Mouse (Mus musculus): ENCODE measurements around the gene Rpl34. TPM values are rescaled to one million over a fixed set of nuclear protein-coding genes. Genes with fewer than 3 reads are reported as not detected.

Rpl34 gene
- polyA plus RNA-seq, 1 experiment from 2014 or later: 825 TPM

GRCm38 (mm10) chr3:130718871-130719270, 11.3 kb downstream of the Rpl34 start:
- Histone ChIP-seq H3K27ac (replicated peaks) (no peak overlapping the region), H3K27me3 (ENCODE audit: control insufficient read depth, insufficient read depth, low read length) (no peaks in the 10 kb centered on the region), H3K9me3 (ENCODE audit: control insufficient read depth, low read length) (no peaks in the 10 kb centered on the region), H3K4me2 (replicated peaks; ENCODE audit: low read depth) (no peak overlapping the region), H3K4me1 (replicated peaks; ENCODE audit: control insufficient read depth, insufficient read depth) (no peaks in the 10 kb centered on the region), H3K4me3 (ENCODE audit: low read depth, low read length) (no peak overlapping the region), H3K9ac (ENCODE audit: low read length) (no peak overlapping the region), H3K36me3 (ENCODE audit: control insufficient read depth, insufficient read depth, low read length) (no peaks in the 10 kb centered on the region)
- no peak for TF ChIP-seq CTCF (IDR thresholded peaks at IDR 0.05; ENCODE audit: low read depth)
- no peak for TF ChIP-seq EP300 (optimal IDR thresholded peaks at IDR 0.05)
- peak; percentile 39 for DNase-seq (ENCODE audit: low spot score)
- 64% methylated on average over 4 of the region's 4 CpGs for WGBS
- ATAC-seq (ENCODE audit: low FRiP score, low TSS enrichment): peak; percentile 76

- WGBS: 88% methylated on average over 7 of the region's 7 CpGs
- Histone ChIP-seq H3K27ac (replicated peaks) (no peak overlapping the region), H3K27me3 (ENCODE audit: control insufficient read depth, insufficient read depth, low read length) (no peaks in the 10 kb centered on the region), H3K9me3 (ENCODE audit: control insufficient read depth, low read length) (no peaks in the 10 kb centered on the region), H3K9ac (ENCODE audit: low read length) (no peak overlapping the region), H3K36me3 (ENCODE audit: control insufficient read depth, insufficient read depth, low read length) (no peaks in the 10 kb centered on the region), H3K4me3 (ENCODE audit: low read depth, low read length) (no peak overlapping the region), H3K4me1 (replicated peaks; ENCODE audit: control insufficient read depth, insufficient read depth) (no peaks in the 10 kb centered on the region), H3K4me2 (replicated peaks; ENCODE audit: low read depth) (no peak overlapping the region)
- TF ChIP-seq CTCF (IDR thresholded peaks at IDR 0.05; ENCODE audit: low read depth) (no peak), EP300 (optimal IDR thresholded peaks at IDR 0.05) (no peak)
- ATAC-seq (ENCODE audit: low FRiP score, low TSS enrichment): no peak
- no peak for DNase-seq (ENCODE audit: low spot score)
Observed at GRCm38 (mm10) chr3:130716555-130716954, 13.6 kb downstream of the Rpl34 start.

- 0 out of 2 replicates have a peak overlapping the region, but pooled peaks have one; percentile 41 for H3K9ac ChIP-seq (ENCODE audit: low read length)
- DNase-seq (ENCODE audit: low spot score): peak; percentile 66
- no peaks in the 10 kb centered on the region for H3K4me1 ChIP-seq (replicated peaks; ENCODE audit: control insufficient read depth, insufficient read depth)
- H3K27ac ChIP-seq (replicated peaks): no peak overlapping the region
- H3K4me3 ChIP-seq (ENCODE audit: low read depth, low read length): peak overlapping the region; percentile 39
- TF ChIP-seq EP300 (optimal IDR thresholded peaks at IDR 0.05) (no peak), CTCF (IDR thresholded peaks at IDR 0.05; ENCODE audit: low read depth) (peak; percentile 86)
- no peaks in the 10 kb centered on the region for H3K36me3 ChIP-seq (ENCODE audit: control insufficient read depth, insufficient read depth, low read length)
- H3K27me3 ChIP-seq (ENCODE audit: control insufficient read depth, insufficient read depth, low read length): no peaks in the 10 kb centered on the region
- WGBS: 14% methylated on average over 22 of the region's 22 CpGs
- ATAC-seq (ENCODE audit: low FRiP score, low TSS enrichment): no peak
- no peaks in the 10 kb centered on the region for H3K9me3 ChIP-seq (ENCODE audit: control insufficient read depth, low read length)
- H3K4me2 ChIP-seq (replicated peaks; ENCODE audit: low read depth): peak overlapping the region; percentile 61
Observed at GRCm38 (mm10) chr3:130714775-130715568, 15.2 kb downstream of the Rpl34 start.

GRCm38 (mm10) chr3:130712891-130713290, 17.3 kb downstream of the Rpl34 start:
- no peak for TF ChIP-seq CTCF (IDR thresholded peaks at IDR 0.05; ENCODE audit: low read depth)
- no peak for TF ChIP-seq EP300 (optimal IDR thresholded peaks at IDR 0.05)
- no peak for ATAC-seq (ENCODE audit: low FRiP score, low TSS enrichment)
- Histone ChIP-seq H3K27ac (replicated peaks) (no peak overlapping the region), H3K4me3 (ENCODE audit: low read depth, low read length) (no peak overlapping the region), H3K4me1 (replicated peaks; ENCODE audit: control insufficient read depth, insufficient read depth) (no peaks in the 10 kb centered on the region; the same call in 1 of the 2 replicates), H3K9me3 (ENCODE audit: control insufficient read depth, low read length) (no peaks in the 10 kb centered on the region), H3K4me2 (replicated peaks; ENCODE audit: low read depth) (no peak overlapping the region), H3K9ac (ENCODE audit: low read length) (no peak overlapping the region), H3K27me3 (ENCODE audit: control insufficient read depth, insufficient read depth, low read length) (no peaks in the 10 kb centered on the region), H3K36me3 (ENCODE audit: control insufficient read depth, insufficient read depth, low read length) (no peaks in the 10 kb centered on the region)
- WGBS: 48% methylated on average over 6 of the region's 6 CpGs
- no peak for DNase-seq (ENCODE audit: low spot score)

GRCm38 (mm10) chr3:130710103-130710502, 20.1 kb downstream of the Rpl34 start:
- 42% methylated on average over 7 of the region's 7 CpGs for whole genome bisulfite sequencing

More at GRCm38 (mm10) chr3:130710103-130710502, 20.1 kb downstream of the Rpl34 start:
- no peak overlapping the region for H3K27ac ChIP-seq (replicated peaks)
- no peak overlapping the region for H3K9ac ChIP-seq (ENCODE audit: low read length)
- no peaks in the 10 kb centered on the region for H3K36me3 ChIP-seq (ENCODE audit: control insufficient read depth, insufficient read depth, low read length)
- no peak for TF ChIP-seq CTCF (IDR thresholded peaks at IDR 0.05; ENCODE audit: low read depth)
- no peak for TF ChIP-seq EP300 (optimal IDR thresholded peaks at IDR 0.05)
- H3K4me1 ChIP-seq (replicated peaks; ENCODE audit: control insufficient read depth, insufficient read depth): no peaks in the 10 kb centered on the region; the same call in 1 of the 2 replicates
- ATAC-seq (ENCODE audit: low FRiP score, low TSS enrichment) (no peak), DNase-seq (ENCODE audit: low spot score) (no peak)
- no peaks in the 10 kb centered on the region for H3K9me3 ChIP-seq (ENCODE audit: control insufficient read depth, low read length)
- peak overlapping the region; percentile 2; the same call in 1 of the 2 replicates for H3K4me2 ChIP-seq (replicated peaks; ENCODE audit: low read depth)
- no peaks in the 10 kb centered on the region for H3K27me3 ChIP-seq (ENCODE audit: control insufficient read depth, insufficient read depth, low read length)
- no peak overlapping the region for H3K4me3 ChIP-seq (ENCODE audit: low read depth, low read length)

Measured in stomach, postnatal 0 days (tissue).